Mouse (Mus musculus) MEL (cell line): ENCODE data around the gene Olfr71.

Experiments
- CTCF ChIP-seq, 3 experiments: IDR thresholded peaks in 2 of 3; conservative IDR thresholded peaks in 1 of 3; 2 replicates each; pipeline ENCODE4 v1.5.1; 2011 to 2012; ENCODE audit warnings: low read length in 3 of 3, low read depth in 2 of 3, mild to moderate bottlenecking in 2 of 3, improper control_type of control experiment in 1 of 3, inconsistent platforms in 1 of 3, mixed read lengths in 1 of 3, moderate library complexity in 1 of 3; ENCODE audit not compliant: control insufficient read depth in 1 of 3, insufficient read depth in 1 of 3, poor library complexity in 1 of 3, severe bottlenecking in 1 of 3
- EP300 ChIP-seq, 2 experiments: IDR thresholded peaks; 2 replicates each; pipeline ENCODE4 v1.6.1; 2011; ENCODE audit warnings: improper control_type of control experiment in 2 of 2, low read length in 2 of 2, low read depth in 1 of 2, mild to moderate bottlenecking in 1 of 2
- POLR2A ChIP-seq, 2 experiments: IDR thresholded peaks; 2 replicates each; pipeline ENCODE4 v1.6.1; 2011 to 2012; ENCODE audit warnings: low read length in 2 of 2, mild to moderate bottlenecking in 2 of 2, control low read depth in 1 of 2, improper control_type of control experiment in 1 of 2, low read depth in 1 of 2, moderate library complexity in 1 of 2; ENCODE audit not compliant: control insufficient read depth in 1 of 2, insufficient read depth in 1 of 2, poor library complexity in 1 of 2
- RAD21 ChIP-seq: IDR thresholded peaks from 2 replicates; pipeline ENCODE4 v1.6.1; 2011; ENCODE audit warnings: mild to moderate bottlenecking, low read depth, low read length, improper control_type of control experiment
- RCOR1 ChIP-seq: IDR thresholded peaks from 2 replicates; pipeline ENCODE4 v1.6.1; 2012; ENCODE audit warnings: low read depth, mild to moderate bottlenecking, inconsistent platforms, low read length, improper control_type of control experiment
- SIN3A ChIP-seq: IDR thresholded peaks from 2 replicates; pipeline ENCODE4 v1.6.1; 2012; ENCODE audit warnings: low read length, improper control_type of control experiment, inconsistent platforms
- TCF12 ChIP-seq: IDR thresholded peaks from 2 replicates; pipeline ENCODE4 v1.6.1; 2014; ENCODE audit warnings: low read depth, mild to moderate bottlenecking, inconsistent platforms, low read length, improper control_type of control experiment, moderate library complexity
- ZMIZ1 ChIP-seq: IDR thresholded peaks from 2 replicates; pipeline ENCODE4 v1.6.1; 2012; ENCODE audit warnings: low read depth, mild to moderate bottlenecking, inconsistent platforms, low read length, improper control_type of control experiment, moderate library complexity
- ZNF384 ChIP-seq: IDR thresholded peaks from 2 replicates; pipeline ENCODE4 v1.6.1; 2012; ENCODE audit warnings: low read depth, mild to moderate bottlenecking, inconsistent platforms, low read length, improper control_type of control experiment

DNA sequence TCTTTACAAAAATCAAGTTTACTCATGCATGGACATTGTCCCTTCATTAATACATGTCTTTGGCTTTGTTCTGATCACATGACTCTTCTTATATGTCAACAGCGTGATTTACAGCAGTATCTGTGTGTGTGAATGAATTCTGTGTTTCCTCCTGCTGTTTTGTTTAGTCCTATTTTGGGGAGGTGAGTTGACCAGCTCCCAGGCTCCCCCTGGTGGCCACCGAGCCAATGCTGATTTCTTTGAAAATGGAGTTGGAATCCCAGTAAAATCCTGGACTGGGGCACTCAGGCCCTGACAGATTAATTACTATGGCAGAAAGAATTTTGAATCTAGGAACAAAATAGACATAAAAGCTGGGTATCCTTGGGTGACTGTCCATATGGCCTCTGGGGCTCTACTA lies 1.8 kb upstream of the Olfr71 start:
- TF ChIP-seq ZNF384 (no peak), RCOR1 (no peak), SIN3A (0 out of 2 replicates have a peak, but pooled peaks have one; percentile 25), RAD21 (peak; percentile 86), CTCF (IDR thresholded peaks at IDR 0.05 in 2 of 3, conservative IDR thresholded peaks at IDR 0.05 in 1 of 3; ENCODE audit: control insufficient read depth in 1 of 3, insufficient read depth in 1 of 3, low read depth in 2 of 3, low read length in 3 of 3, poor library complexity in 1 of 3, severe bottlenecking in 1 of 3) (peak; percentile 81 to 96 (median 94)), TCF12 (no peak), EP300 (IDR thresholded peaks at IDR 0.05; ENCODE audit: low read depth in 1 of 2, low read length in 2 of 2) (no peak), ZMIZ1 (no peak), POLR2A (IDR thresholded peaks at IDR 0.05; ENCODE audit: control insufficient read depth in 1 of 2, insufficient read depth in 1 of 2, low read depth in 1 of 2, low read length in 2 of 2, poor library complexity in 1 of 2) (no peak)
